Mouse (Mus musculus): ENCODE results near the gene Pip4k2a.
"Not testable (repeated sequence)": the region's sequence is repeated elsewhere in the genome, so short reads cannot be mapped to it uniquely, and the experiment has no call there.

Pip4k2a gene

GRCm38 (mm10) chr2:18897742-18898256 is 100.1 kb downstream of the Pip4k2a start:
- peak; percentile 59 for DNase-seq (ENCODE audit: low read depth, low spot score)

GRCm38 (mm10) chr2:18896015-18896414 is 101.9 kb downstream of the Pip4k2a start:
- DNase-seq (ENCODE audit: low read depth, low spot score), result peak; percentile 27

- not testable (repeated sequence) for DNase-seq (ENCODE audit: low read depth, low spot score)
Observed at GRCm38 (mm10) chr2:18893336-18893735, 104.6 kb downstream of the Pip4k2a start.

- DNase-seq (ENCODE audit: low read depth, low spot score), result no peak
Observed at GRCm38 (mm10) chr2:18891991-18892537, 105.9 kb downstream of the Pip4k2a start.

DNA sequence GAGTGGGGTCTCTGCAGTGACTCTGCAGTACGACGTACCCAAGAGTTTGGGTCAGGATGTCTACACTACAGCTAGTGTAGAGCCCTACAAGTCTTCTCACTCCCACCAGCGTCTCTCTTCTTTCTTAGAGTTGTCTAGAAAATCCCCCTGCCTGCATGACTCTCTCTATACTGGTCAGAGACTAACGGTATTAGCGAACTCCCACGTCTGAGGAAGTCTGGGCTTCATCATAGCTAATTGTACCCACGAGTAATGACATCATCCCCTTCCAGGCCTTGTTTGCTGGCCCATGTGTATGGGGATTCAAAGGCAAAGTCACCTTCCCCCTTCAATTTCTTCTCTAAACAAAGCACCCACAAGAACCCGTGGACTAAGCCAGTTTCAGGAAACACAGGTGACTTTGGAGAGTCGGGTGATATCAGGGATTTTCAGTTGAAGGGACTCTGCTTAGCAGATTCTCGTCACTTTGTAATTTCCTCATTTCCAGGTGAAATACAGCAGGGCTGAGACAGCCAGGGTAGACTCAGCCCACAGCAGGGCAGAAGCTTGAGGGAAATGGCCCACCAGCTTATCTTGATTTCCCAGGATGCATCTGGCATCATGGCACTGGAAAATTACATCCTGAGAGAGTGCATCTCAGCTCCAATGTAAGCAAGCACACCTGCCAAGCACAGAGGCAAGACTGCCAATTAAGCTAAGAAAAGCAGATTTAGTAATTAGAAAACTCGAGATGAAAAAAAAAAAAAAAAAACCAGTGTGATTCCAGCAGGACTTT is 107.5 kb downstream of the Pip4k2a start:
- DNase-seq (ENCODE audit: low read depth, low spot score), result no peak

- DNase-seq (ENCODE audit: low read depth, low spot score), result no peak
Observed at GRCm38 (mm10) chr2:18884277-18884676, 113.6 kb downstream of the Pip4k2a start.

GRCm38 (mm10) chr2:18874626-18875025 is 123.3 kb downstream of the Pip4k2a start:
- no peak for DNase-seq (ENCODE audit: low read depth, low spot score)

DNA sequence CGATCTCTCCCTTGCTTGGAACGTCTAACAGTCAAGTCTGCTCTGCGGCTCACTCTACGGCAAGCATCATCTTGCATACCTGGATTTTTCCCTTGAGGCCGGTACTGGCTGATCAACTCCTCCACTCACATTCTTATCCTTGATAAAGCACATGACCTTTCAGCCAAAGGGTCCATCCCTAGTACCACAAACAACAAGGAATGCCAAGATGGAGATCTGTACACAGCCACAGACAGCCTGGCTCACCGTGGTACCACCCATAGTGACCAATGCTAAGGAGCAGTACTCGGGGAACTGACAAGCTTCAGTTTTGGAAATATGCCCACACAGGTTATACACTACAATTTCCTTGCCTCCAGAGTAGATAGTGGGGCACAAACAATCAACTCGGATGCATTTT is 123.9 kb downstream of the Pip4k2a start:
- DNase-seq (ENCODE audit: low read depth, low spot score), result no peak

- DNase-seq (ENCODE audit: low read depth, low spot score), result no peak
Observed at GRCm38 (mm10) chr2:18873440-18873839, 124.5 kb downstream of the Pip4k2a start.

DNA sequence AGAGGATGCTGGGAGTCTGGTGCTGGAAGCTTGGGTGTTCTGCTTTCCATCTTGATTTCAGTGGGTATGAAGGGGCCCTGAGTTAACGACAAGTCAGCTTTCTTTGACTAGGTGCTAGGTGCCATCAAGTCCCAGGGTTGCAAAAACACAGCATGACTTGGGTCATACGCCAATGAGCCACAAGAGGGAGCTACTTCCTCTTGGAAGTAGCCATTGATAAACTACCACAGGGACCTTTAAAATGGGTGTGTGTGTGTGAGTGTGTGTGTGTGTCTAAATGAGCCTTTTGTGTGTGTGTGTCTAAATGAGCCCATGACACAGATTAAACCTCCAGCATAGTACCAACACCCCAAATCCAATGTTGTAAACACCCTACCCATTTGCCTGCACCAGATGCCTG is 125.1 kb downstream of the Pip4k2a start:
- DNase-seq (ENCODE audit: low read depth, low spot score), result peak; percentile 64

GRCm38 (mm10) chr2:18871087-18871486 is 126.8 kb downstream of the Pip4k2a start:
- no peak for DNase-seq (ENCODE audit: low read depth, low spot score)

- DNase-seq (ENCODE audit: low read depth, low spot score), result no peak
Observed at GRCm38 (mm10) chr2:18867069-18867468, 130.9 kb downstream of the Pip4k2a start.

DNA sequence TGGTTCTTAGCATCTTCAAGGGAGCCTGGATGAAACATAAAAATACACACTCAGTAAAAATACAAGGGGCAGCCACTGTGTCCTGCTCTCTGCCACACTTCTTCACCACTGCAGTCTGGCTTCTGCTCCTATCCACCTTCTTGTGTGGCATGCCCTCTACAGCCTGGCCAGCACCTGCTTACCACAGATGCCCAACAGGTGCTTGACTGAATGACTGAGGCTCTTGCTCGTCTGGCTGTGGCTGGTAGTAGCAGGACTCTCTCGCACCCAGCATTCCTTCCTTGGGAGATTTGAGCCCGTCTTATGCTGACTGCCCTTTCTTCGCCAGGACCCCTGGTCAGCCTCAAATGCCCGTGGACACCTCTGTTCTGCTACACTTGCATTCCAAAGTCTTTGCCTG is 133.2 kb downstream of the Pip4k2a start:
- no peak for DNase-seq (ENCODE audit: low read depth, low spot score)

DNA sequence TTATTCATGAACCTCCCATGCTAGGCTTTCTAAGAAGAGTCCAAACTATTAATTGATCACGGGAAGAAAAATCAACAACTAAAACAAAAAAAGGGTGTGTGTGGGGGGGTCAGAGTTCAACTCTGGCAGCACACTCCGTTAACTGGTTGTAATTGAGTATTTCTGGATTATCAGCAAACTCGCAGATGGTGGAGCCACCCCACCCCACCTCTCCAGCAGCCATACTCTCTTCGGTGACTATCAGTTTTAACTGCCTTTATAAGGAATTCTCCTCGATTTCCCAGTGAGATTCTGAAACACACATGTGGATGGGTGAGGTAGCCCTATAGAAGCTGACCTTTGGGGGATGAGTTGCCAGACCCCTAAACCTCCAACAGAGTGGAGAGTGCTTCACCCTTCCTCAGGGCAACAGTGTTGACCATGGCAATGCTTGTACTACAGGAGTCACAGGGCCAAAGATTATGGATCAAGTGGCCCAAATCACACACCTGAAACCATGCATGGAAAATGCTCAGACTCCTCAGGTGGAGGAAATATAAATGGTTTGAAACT is 136.2 kb downstream of the Pip4k2a start:
- no peak for DNase-seq (ENCODE audit: low read depth, low spot score)

- no peak for DNase-seq (ENCODE audit: low read depth, low spot score)
Observed at GRCm38 (mm10) chr2:18860686-18861085, 137.2 kb downstream of the Pip4k2a start.

DNA sequence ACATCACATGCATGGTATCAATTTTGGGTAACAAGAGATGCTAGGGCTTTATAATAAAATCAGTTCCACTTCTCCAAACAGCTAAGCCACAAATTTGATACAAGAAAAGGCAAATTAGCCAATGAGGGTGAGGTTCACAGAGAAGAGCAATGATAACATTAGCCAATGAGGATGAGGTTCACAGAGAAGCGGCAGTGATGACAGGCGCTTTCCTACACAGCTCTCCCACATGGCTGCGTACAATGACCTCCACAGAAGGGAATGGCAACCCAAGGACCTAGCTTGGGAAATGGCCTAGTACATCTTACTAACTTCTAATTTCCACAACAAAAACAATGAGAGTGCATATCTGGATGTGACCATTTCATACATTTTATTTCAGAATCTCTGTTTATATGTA is 140.0 kb downstream of the Pip4k2a start:
- DNase-seq (ENCODE audit: low read depth, low spot score), result no peak

- DNase-seq (ENCODE audit: low read depth, low spot score), result no peak
Observed at GRCm38 (mm10) chr2:18856461-18856860, 141.5 kb downstream of the Pip4k2a start.

GRCm38 (mm10) chr2:18855246-18855645 is 142.7 kb downstream of the Pip4k2a start:
- DNase-seq (ENCODE audit: low read depth, low spot score), result no peak

GRCm38 (mm10) chr2:18853345-18853744 is 144.6 kb downstream of the Pip4k2a start:
- DNase-seq (ENCODE audit: low read depth, low spot score), result no peak

DNA sequence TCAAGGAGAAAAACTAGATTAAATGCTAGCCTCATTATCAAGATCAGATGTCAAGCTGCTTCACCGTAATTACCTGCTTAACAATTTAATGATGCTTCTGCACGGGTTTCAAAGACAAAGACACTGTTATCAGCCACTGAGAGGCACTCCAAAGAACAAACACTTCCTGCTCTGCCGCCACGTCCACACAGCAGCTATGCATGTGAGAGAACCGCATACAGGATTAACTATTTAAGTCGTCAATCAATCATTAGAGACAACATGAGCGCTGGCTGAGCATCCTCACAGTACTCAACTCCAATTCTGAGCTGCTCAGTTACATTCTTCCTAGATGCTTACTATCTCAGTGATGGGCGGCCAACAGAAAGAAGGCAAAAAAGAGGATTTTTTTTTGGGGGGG is 147.3 kb downstream of the Pip4k2a start:
- no peak for DNase-seq (ENCODE audit: low read depth, low spot score)

GRCm38 (mm10) chr2:18848074-18848629 is 149.8 kb downstream of the Pip4k2a start:
- DNase-seq (ENCODE audit: low read depth, low spot score), result no peak

DNA sequence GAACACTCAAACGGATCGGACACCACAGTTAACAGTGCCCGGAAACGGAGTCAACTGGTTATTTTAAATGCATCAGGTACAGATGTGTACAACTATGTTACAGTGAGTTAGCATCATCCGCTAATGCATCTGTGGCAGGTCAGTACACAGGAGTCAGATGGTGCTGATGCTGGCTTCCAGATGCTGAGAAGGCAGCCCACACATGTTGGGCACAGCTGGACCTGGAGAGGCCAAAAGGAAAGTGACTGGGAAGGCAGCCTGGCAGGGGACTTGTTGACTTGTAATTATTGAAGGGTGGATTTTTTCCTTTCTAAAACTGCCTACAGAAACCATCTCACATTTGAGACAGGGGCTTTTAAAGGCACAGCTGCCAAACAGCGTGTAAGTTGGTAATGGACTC is 155.4 kb downstream of the Pip4k2a start:
- DNase-seq (ENCODE audit: low read depth, low spot score), result no peak

- DNase-seq (ENCODE audit: low read depth, low spot score), result no peak
Observed at GRCm38 (mm10) chr2:18841051-18841450, 156.9 kb downstream of the Pip4k2a start.
